Mouse (Mus musculus): Measurements from ENCODE around the gene Nr1i2. TPM values are rescaled to one million over a fixed set of nuclear protein-coding genes. Genes with fewer than 3 reads are reported as not detected.

The Nr1i2 gene
- polyA plus RNA-seq, 1 experiment from 2014 or later, result 0.19 TPM

DNA sequence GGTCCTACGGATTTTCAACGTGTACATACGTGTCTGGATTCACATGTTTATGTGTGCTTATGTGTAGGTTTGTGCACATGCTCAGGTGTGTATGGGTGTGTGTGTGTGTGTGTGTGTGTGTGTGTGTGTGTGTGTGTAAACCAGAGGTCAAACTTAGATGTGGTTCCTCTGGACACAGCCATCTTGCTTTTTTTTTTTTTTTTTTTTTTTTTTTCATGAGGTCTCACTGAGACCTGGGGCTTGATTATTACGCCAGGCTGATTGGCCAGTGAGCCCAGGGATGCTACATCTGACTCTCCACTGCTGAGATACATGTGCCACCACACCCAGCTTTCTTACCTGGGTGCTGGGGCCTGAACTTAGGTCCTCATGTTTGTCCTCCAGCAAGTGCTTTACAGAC is 24.5 kb upstream of the Nr1i2 start:
- Histone ChIP-seq H3K9me3 (ENCODE audit: control insufficient read depth, low read length) (0 out of 2 replicates have a peak, but pooled peaks cover 3% of the 10 kb centered on the region), H3K27me3 (ENCODE audit: control insufficient read depth, insufficient read depth, low read length) (no peaks in the 10 kb centered on the region), H3K4me3 (ENCODE audit: low read length) (no peak overlapping the region), H3K4me1 (ENCODE audit: control insufficient read depth, insufficient read depth, low read length) (no peaks in the 10 kb centered on the region), H3K9ac (ENCODE audit: low read depth, low read length) (no peak overlapping the region), H3K36me3 (ENCODE audit: control insufficient read depth, insufficient read depth, low read length) (no peaks in the 10 kb centered on the region), H3K27ac (ENCODE audit: low read depth, low read length) (no peak overlapping the region), H3K4me2 (replicated peaks; ENCODE audit: low read depth, low read length) (no peak overlapping the region)
- WGBS, result 92% methylated on average over 4 of the region's 4 CpGs
- ATAC-seq (ENCODE audit: low FRiP score, low TSS enrichment), result no peak

DNA sequence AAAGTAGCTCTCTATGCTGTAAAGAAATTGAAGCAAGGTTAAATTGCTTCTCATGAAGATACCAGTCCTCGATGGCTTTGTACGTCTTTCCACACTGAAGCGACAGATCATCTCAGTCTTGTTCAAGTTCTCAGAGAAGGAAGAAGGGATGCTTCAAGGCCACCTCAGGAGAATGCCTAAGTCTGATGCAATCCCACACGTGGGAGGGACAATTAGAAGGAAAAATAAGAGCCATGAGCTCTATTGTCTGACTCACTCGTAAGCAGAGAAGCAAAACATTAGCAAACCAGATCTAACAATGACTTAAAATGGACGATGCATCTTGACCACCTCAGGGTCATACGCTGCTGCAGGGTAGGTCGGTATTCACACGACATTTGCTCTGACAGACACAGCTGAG is 23.9 kb upstream of the Nr1i2 start:
- Histone ChIP-seq H3K9me3 (ENCODE audit: control insufficient read depth, low read length) (0 out of 2 replicates have a peak, but pooled peaks cover 3% of the 10 kb centered on the region), H3K36me3 (ENCODE audit: control insufficient read depth, insufficient read depth, low read length) (no peaks in the 10 kb centered on the region), H3K9ac (ENCODE audit: low read depth, low read length) (no peak overlapping the region), H3K4me2 (replicated peaks; ENCODE audit: low read depth, low read length) (no peak overlapping the region), H3K27ac (ENCODE audit: low read depth, low read length) (no peak overlapping the region), H3K27me3 (ENCODE audit: control insufficient read depth, insufficient read depth, low read length) (no peaks in the 10 kb centered on the region), H3K4me3 (ENCODE audit: low read length) (no peak overlapping the region), H3K4me1 (ENCODE audit: control insufficient read depth, insufficient read depth, low read length) (no peaks in the 10 kb centered on the region)
- 74% methylated on average over 9 of the region's 9 CpGs for WGBS
- ATAC-seq (ENCODE audit: low FRiP score, low TSS enrichment), result no peak

DNA sequence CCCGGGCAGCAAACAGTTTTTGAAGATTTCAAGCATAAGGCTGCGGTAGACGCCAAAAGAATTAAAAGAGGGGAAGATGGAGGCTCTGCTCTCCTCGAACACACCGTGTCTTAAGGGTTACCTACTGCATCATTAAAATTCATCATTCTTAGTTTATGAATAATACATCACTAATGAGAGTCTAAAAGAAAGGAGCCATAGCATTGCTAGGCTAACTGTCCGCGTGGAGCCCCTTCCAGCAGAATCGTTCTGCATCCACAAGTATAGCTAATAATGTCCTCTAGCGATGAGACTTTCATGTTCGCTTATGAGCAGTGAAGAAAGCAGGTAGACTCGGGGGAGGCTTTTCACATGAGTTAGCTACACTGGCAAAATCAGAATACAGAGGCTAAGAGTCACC is 13.6 kb upstream of the Nr1i2 start:
- WGBS, result 87% methylated on average over 11 of the region's 11 CpGs
- Histone ChIP-seq H3K9ac (ENCODE audit: low read depth, low read length) (no peak overlapping the region), H3K9me3 (ENCODE audit: control insufficient read depth, low read length) (no peaks in the 10 kb centered on the region), H3K27ac (ENCODE audit: low read depth, low read length) (no peak overlapping the region), H3K36me3 (ENCODE audit: control insufficient read depth, insufficient read depth, low read length) (no peaks in the 10 kb centered on the region), H3K4me2 (replicated peaks; ENCODE audit: low read depth, low read length) (no peak overlapping the region), H3K4me1 (ENCODE audit: control insufficient read depth, insufficient read depth, low read length) (0 out of 2 replicates have a peak, but pooled peaks cover 11% of the 10 kb centered on the region), H3K4me3 (ENCODE audit: low read length) (no peak overlapping the region), H3K27me3 (ENCODE audit: control insufficient read depth, insufficient read depth, low read length) (no peaks in the 10 kb centered on the region)
- no peak for ATAC-seq (ENCODE audit: low FRiP score, low TSS enrichment)

DNA sequence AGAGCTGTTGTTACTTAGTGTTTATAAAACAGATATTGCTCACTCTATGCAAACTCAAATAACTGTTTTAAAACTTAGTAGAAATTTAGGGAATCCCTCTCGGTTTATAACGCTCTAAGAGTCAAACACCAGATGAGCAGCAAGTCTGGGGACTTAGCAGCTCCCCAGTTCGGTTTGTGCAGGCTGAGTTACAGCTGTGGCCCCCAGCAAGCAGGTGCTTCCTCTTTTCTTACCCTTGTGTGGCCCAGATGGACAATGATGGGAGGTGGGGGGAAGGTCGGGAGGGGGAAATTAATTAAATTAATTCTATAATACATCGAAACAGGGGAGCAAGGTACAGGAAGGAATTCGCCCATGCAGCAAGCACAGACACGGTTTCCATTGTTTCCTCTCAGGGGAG is 13.0 kb upstream of the Nr1i2 start:
- H3K9ac ChIP-seq (ENCODE audit: low read depth, low read length), result no peak overlapping the region
- no peaks in the 10 kb centered on the region for H3K36me3 ChIP-seq (ENCODE audit: control insufficient read depth, insufficient read depth, low read length)
- H3K4me3 ChIP-seq (ENCODE audit: low read length), result no peak overlapping the region
- no peaks in the 10 kb centered on the region for H3K27me3 ChIP-seq (ENCODE audit: control insufficient read depth, insufficient read depth, low read length)
- H3K4me2 ChIP-seq (replicated peaks; ENCODE audit: low read depth, low read length), result no peak overlapping the region
- 50% methylated on average over 7 of the region's 7 CpGs for WGBS
- no peaks in the 10 kb centered on the region for H3K9me3 ChIP-seq (ENCODE audit: control insufficient read depth, low read length)
- no peak for ATAC-seq (ENCODE audit: low FRiP score, low TSS enrichment)
- H3K4me1 ChIP-seq (ENCODE audit: control insufficient read depth, insufficient read depth, low read length), result 0 out of 2 replicates have a peak, but pooled peaks cover 11% of the 10 kb centered on the region
- no peak overlapping the region for H3K27ac ChIP-seq (ENCODE audit: low read depth, low read length)

DNA sequence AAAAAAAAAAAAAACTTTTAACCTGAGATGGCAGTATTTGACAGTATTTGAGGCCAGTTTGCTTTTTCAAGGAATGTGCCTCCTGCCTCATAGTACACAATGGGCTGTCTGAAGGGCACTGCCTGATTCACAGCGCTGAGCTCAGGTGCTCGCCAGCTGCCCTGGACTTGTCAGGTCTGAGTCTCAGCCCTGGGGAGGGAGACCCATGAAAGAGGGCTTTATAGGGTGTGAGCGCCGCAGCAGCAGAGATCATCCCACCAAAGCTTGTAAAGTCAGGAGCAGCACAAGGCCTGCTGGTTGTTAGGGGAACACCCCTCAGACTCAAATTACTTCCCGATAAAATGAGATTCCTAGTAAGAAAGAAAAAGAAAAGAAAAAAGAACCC is 12.6 kb upstream of the Nr1i2 start:
- 0 out of 2 replicates have a peak, but pooled peaks cover 11% of the 10 kb centered on the region for H3K4me1 ChIP-seq (ENCODE audit: control insufficient read depth, insufficient read depth, low read length)
- H3K4me3 ChIP-seq (ENCODE audit: low read length), result no peak overlapping the region
- H3K27ac ChIP-seq (ENCODE audit: low read depth, low read length), result no peak overlapping the region
- peak; percentile 49; the same call in 1 of the 2 replicates for ATAC-seq (ENCODE audit: low FRiP score, low TSS enrichment)
- 29% methylated on average over 5 of the region's 5 CpGs for WGBS
- no peak overlapping the region for H3K4me2 ChIP-seq (replicated peaks; ENCODE audit: low read depth, low read length)
- no peaks in the 10 kb centered on the region for H3K36me3 ChIP-seq (ENCODE audit: control insufficient read depth, insufficient read depth, low read length)
- H3K27me3 ChIP-seq (ENCODE audit: control insufficient read depth, insufficient read depth, low read length), result no peaks in the 10 kb centered on the region
- no peak overlapping the region for H3K9ac ChIP-seq (ENCODE audit: low read depth, low read length)
- H3K9me3 ChIP-seq (ENCODE audit: control insufficient read depth, low read length), result no peaks in the 10 kb centered on the region

DNA sequence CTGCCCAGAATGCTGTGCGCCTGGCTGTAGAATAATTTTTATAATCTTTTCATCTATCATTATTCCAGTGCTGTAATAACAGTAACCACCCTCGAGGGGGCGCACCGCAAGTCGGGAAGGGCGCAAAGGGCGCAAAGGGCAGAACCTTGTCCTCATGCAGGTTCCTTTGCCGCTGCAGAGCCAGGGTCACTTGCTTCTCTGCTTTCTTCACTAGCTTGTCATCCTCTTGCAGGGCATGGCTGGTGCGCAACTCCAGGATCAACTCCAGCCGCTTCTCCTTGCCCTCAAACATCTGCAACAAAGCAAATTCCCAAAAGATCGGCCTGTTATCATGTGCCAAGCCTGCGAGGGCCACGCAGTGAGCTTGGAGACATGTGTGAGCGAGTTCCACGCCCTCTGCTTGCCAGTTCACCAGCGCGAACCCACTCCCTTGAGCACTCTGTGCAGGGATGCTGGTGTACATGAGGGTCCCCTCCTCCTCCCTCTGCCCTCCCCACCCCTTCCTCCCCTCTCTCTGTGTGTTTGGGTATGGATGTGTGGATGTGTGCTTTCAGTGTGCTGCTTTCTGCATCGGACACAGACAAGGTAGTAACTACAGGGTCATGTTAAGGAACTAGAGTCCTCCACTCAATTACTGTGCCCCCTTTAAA is 12.1 kb upstream of the Nr1i2 start:
- peak; percentile 24; the same call in 1 of the 2 replicates for ATAC-seq (ENCODE audit: low FRiP score, low TSS enrichment)
- 0 out of 2 replicates have a peak, but pooled peaks cover 11% of the 10 kb centered on the region for H3K4me1 ChIP-seq (ENCODE audit: control insufficient read depth, insufficient read depth, low read length)
- no peak overlapping the region for H3K4me2 ChIP-seq (replicated peaks; ENCODE audit: low read depth, low read length)
- H3K36me3 ChIP-seq (ENCODE audit: control insufficient read depth, insufficient read depth, low read length), result no peaks in the 10 kb centered on the region
- H3K9me3 ChIP-seq (ENCODE audit: control insufficient read depth, low read length), result no peaks in the 10 kb centered on the region
- 55% methylated on average over 18 of the region's 18 CpGs for WGBS
- no peak overlapping the region for H3K9ac ChIP-seq (ENCODE audit: low read depth, low read length)
- no peak overlapping the region for H3K4me3 ChIP-seq (ENCODE audit: low read length)
- no peaks in the 10 kb centered on the region for H3K27me3 ChIP-seq (ENCODE audit: control insufficient read depth, insufficient read depth, low read length)
- no peak overlapping the region for H3K27ac ChIP-seq (ENCODE audit: low read depth, low read length)

DNA sequence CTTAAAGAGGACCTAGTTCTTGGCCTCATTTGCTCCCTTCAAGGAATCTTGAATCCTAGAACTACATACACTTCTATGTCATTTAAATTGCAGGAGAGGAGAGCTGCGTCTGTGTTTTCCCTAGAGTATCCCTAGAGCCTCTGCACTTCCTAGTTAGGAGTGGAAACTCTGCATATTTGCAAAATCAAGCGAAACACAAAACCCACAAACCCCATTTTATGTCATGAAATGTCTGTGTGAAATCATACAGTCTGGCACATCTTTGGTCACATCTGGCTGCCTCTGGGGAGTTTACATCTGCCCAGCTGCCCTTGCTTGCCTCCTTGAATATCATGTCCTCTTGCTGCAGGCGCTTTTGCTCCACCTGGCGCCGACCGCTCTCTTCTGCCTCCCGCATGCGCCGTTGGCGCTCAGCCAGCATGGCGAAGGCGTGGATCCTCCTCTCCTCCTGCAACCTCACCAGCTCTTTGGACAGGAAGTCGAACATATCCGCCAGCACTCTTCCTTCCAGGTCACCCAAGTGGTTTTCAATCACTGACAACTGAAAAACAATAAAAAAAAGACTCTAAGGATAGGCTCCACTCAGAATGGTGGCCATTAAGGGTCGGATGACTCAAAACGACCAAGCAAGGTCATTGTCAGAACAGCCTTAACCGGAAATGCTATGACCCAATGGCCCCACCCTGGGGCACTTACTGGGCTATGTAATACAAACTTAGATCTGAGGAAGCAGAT is 10.0 kb upstream of the Nr1i2 start:
- 52% methylated on average over 17 of the region's 17 CpGs for WGBS
- ATAC-seq (ENCODE audit: low FRiP score, low TSS enrichment), result peak; percentile 48; the same call in 1 of the 2 replicates

DNA sequence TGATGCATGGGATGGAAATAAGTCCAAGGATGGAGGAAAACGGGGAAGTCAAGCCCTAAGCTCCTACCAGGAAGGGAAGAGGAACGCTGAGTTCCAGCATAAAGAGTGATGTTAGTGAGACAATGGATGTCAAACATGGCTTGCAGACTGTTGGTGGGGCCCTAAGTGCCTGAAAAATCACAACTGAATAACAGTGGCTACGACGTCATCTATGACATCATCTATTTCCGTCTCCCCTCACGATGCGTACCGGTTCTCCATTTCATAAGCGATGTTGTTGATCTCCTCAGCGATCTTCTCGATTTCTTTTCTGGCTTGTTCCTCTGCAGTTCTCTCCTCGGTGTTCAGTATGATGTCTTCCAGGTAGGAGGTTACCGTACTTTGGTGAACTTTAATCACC is 7.7 kb upstream of the Nr1i2 start:
- WGBS, result 95% methylated on average over 13 of the region's 13 CpGs
- H3K9ac ChIP-seq (ENCODE audit: low read depth, low read length), result no peak overlapping the region
- H3K4me2 ChIP-seq (replicated peaks; ENCODE audit: low read depth, low read length), result no peak overlapping the region
- H3K4me1 ChIP-seq (ENCODE audit: control insufficient read depth, insufficient read depth, low read length), result 0 out of 2 replicates have a peak, but pooled peaks cover 8% of the 10 kb centered on the region
- H3K4me3 ChIP-seq (ENCODE audit: low read length), result no peak overlapping the region
- no peaks in the 10 kb centered on the region for H3K9me3 ChIP-seq (ENCODE audit: control insufficient read depth, low read length)
- ATAC-seq (ENCODE audit: low FRiP score, low TSS enrichment), result no peak
- no peaks in the 10 kb centered on the region for H3K36me3 ChIP-seq (ENCODE audit: control insufficient read depth, insufficient read depth, low read length)
- H3K27me3 ChIP-seq (ENCODE audit: control insufficient read depth, insufficient read depth, low read length), result no peaks in the 10 kb centered on the region
- H3K27ac ChIP-seq (ENCODE audit: low read depth, low read length), result no peak overlapping the region

More for the DNA sequence above, 10.0 kb upstream of the Nr1i2 start:
- Histone ChIP-seq H3K9ac (ENCODE audit: low read depth, low read length) (no peak overlapping the region), H3K9me3 (ENCODE audit: control insufficient read depth, low read length) (no peaks in the 10 kb centered on the region), H3K36me3 (ENCODE audit: control insufficient read depth, insufficient read depth, low read length) (no peaks in the 10 kb centered on the region), H3K27me3 (ENCODE audit: control insufficient read depth, insufficient read depth, low read length) (no peaks in the 10 kb centered on the region), H3K4me2 (replicated peaks; ENCODE audit: low read depth, low read length) (no peak overlapping the region), H3K4me1 (ENCODE audit: control insufficient read depth, insufficient read depth, low read length) (0 out of 2 replicates have a peak, but pooled peaks cover 11% of the 10 kb centered on the region), H3K4me3 (ENCODE audit: low read length) (no peak overlapping the region), H3K27ac (ENCODE audit: low read depth, low read length) (no peak overlapping the region)

DNA sequence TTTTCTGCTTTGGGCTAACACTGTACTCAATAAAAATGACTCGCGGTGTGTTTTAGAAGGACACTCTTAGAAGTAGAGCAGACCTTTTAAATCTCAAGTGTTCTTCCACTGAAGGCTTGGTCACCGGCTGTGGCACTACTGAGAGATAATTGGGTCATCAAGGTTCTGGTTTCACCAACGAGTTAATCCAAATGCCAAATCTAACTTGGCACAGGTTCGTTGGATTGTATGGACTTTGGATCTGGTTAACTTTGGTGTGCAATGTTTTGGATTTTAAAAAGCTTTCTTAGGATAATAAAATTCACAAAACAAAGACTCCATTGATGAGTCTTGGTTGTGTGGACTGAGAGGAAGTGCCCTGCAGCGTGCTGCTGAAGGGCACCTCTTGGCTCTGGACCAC is 3.8 kb upstream of the Nr1i2 start:
- Histone ChIP-seq H3K4me1 (ENCODE audit: control insufficient read depth, insufficient read depth, low read length) (peaks cover 7% of the 10 kb centered on the region; the same call in 1 of the 2 replicates), H3K27ac (ENCODE audit: low read depth, low read length) (no peak overlapping the region), H3K4me2 (replicated peaks; ENCODE audit: low read depth, low read length) (no peak overlapping the region), H3K4me3 (ENCODE audit: low read length) (no peak overlapping the region), H3K27me3 (ENCODE audit: control insufficient read depth, insufficient read depth, low read length) (no peaks in the 10 kb centered on the region), H3K9ac (ENCODE audit: low read depth, low read length) (no peak overlapping the region), H3K9me3 (ENCODE audit: control insufficient read depth, low read length) (no peaks in the 10 kb centered on the region), H3K36me3 (ENCODE audit: control insufficient read depth, insufficient read depth, low read length) (no peaks in the 10 kb centered on the region)
- no peak for ATAC-seq (ENCODE audit: low FRiP score, low TSS enrichment)
- WGBS, result 84% methylated on average over 6 of the region's 6 CpGs
